Mouse (Mus musculus) ES-E14 (cell line): ENCODE data around the gene Pik3r2.

Source experiments
- CHD2 ChIP-seq: IDR thresholded peaks from 2 replicates; pipeline ENCODE4 v1.6.1; 2014; ENCODE audit warnings: mild to moderate bottlenecking, low read depth, low read length, inconsistent platforms
- HCFC1 ChIP-seq: IDR thresholded peaks from 2 replicates; pipeline ENCODE4 v1.6.1; 2012; ENCODE audit warnings: low read length, inconsistent platforms, borderline replicate concordance; ENCODE audit not compliant: insufficient read depth
- MAFK ChIP-seq: IDR thresholded peaks from 2 replicates; pipeline ENCODE4 v1.6.1; 2014; ENCODE audit warnings: mild to moderate bottlenecking, low read depth, low read length, inconsistent platforms; ENCODE audit not compliant: insufficient read depth
- ZC3H11A ChIP-seq: IDR thresholded peaks from 2 replicates; pipeline ENCODE4 v1.6.1; 2012; ENCODE audit warnings: low read depth, mild to moderate bottlenecking, inconsistent platforms, low read length, borderline replicate concordance

- no peak for TF ChIP-seq CHD2
- no peak for TF ChIP-seq ZC3H11A
- TF ChIP-seq MAFK: no peak
- no peak for TF ChIP-seq HCFC1
Observed at GRCm38 (mm10) chr8:70801156-70801555, 24.6 kb upstream of the Pik3r2 start.
